Mouse (Mus musculus) T-helper 1 cell (primary cell): ENCODE data around the gene Hoxc6.

Experiments used
- in situ Hi-C: fragments of 300-600 bp; cut with MboI, MseI; formaldehyde crosslinking; loops from one replicate; pipeline ENCODE4 v1.15.1; 2025; ENCODE audit warnings: high pct_unique_total_duplicates

The Hoxc6 gene

GRCm38 (mm10) chr15:103011928-103012486 lies 13.9 kb downstream of the Hoxc6 start:
- in situ Hi-C loops: no loop called here

DNA sequence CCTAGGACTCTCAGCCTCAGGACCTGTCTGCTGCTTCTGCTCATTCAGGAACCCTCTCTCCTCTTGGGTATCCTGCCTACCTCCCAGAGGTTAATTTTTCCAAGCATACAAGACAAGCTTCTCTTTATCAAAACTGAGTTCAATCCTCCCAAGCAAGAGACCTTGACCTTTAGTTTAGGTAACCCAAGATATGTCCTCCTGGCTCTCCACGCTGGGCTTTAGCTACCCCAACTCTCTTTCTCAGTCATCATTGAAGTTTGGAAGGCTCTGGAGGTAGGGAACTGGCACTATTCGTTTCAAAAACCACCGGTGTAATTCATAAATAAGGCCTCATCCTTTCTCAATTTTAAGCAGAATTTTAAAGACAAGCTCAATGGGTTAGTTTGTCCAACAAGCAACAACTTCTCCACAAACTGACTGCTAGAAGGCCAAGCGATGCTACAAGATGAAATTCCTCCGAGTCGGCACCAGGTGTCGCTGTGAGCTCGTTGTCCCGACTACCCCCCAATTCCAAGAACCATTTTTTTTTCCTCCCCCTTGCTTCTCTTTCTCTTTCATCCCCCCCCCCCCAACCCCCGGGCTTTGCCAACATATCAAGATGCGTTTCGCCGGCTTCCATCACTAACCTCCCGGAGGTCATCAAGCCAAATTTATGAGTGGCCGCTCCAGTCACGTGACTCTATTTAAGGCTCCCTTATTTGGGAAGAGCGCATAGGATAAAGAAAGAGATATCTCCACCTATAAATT lies 15.4 kb downstream of the Hoxc6 start:
- in situ Hi-C loops: no loop called here

DNA sequence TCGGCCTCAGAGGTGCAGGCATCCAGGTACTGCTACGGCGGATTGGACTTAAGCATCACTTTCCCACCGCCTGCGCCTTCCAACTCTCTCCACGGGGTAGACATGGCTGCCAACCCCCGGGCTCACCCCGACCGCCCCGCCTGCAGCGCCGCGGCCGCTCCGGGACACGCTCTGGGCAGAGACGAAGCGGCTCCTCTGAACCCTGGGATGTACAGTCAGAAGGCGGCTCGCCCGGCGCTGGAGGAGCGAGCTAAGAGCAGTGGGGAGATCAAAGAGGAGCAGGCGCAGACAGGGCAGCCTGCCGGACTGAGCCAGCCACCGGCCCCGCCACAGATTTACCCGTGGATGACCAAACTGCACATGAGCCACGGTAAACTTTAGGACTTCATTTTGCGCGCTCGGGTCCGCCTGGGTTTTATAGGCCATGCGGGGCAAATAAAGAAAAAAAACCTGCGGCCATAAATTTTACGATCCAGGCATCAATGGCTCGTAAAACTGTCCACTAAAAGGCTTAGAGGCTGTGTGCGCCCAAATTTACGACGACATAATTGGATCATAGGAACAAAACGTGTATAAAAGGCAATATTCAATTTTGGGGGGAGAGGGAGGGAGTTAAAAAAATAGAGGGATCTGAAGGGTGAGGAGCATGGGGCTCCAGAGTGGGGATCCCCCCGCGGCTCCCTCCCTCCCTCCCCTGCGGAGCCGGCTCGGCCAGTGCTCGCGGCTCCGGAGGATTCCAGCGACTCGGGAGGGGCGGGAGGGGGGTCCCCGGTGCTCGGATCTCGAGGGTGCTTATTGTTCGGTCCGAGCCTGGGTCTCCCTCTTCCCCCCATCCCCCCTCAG lies 16.3 kb downstream of the Hoxc6 start:
- in situ Hi-C loops: no loop called here

DNA sequence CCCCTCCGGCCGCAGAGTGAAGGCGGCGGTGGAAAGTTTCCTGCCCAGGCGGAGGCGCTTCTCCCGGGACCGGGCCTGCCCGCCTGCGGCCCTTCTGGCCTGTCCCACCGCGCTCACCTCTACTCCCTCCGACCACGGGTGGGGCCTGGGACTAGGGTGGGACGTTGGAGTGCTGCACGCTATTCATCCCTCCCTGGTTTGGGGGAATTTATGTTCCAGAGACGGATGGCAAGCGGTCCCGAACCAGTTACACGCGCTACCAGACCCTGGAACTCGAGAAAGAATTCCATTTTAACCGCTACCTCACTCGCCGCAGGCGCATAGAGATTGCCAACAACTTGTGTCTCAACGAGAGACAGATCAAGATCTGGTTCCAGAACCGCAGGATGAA lies 16.9 kb downstream of the Hoxc6 start:
- in situ Hi-C loops: no loop called here

DNA sequence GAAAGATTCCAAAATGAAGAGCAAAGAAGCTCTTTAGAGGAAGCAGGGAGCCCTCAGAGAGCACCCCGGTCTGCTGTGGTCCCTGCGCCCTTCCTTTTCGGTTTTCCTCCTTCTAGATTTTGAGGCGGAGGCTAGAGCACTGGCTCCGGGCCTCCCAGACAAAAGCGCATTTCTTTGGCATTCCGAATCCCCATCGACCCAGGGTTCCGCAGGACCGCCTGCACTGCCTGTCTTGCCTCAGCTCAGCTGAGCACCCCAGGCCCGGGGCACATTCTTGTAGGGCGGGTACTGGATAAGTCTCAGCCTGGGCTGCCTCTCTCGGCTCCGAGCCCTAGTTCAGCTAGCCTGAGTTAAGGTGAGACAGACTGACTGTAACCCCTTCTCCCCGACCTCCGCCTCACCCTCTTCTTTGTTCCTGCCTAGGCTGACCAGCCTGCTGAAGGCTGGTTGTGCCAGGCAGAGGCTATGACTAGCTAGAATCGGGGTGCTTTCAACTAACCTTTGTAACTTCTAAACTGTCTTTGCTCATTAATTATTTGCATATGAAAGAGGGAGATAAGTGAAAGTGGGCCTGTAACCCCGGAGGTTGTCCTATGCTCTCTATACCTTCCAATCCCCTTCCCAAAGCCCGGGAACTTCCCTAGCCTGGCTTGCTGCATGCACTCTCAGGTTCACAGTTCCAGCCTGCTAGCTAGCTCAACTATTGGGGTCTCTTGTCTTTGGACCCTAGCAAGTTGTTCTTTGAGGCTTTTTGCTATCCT lies 17.5 kb downstream of the Hoxc6 start:
- in situ Hi-C loops: no loop called here

GRCm38 (mm10) chr15:103018636-103019035 lies 20.6 kb downstream of the Hoxc6 start, which contains the start of gene Hoxc4:
Hoxc4 (plus strand) TSS chr15:103018934.
- in situ Hi-C loops: no loop called here

DNA sequence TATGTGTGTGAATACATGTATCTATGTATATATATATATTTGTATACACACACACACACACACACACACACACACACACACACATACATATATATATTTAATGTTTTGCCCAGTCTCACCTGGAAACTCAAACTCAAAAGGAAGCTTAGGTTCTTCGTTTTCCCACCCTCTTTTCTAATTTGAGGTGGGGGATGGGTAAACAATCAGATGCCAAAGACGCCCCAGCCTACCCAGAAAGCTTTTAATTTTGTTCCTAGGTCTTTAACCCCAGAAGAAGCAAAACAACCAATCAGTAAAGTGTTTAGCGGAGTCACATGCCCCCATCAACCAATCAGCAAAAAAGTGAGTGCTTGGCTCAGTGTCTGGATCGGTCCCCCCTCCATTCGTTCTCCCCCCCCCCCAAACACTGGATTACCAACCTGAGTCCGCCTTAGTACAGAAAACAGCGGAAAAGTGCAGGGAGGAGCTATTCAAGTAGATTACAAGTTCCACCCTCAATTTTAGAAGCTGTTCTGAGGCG lies 22.9 kb downstream of the Hoxc6 start:
- in situ Hi-C loops: no loop called here

GRCm38 (mm10) chr15:103021544-103021943 lies 23.5 kb downstream of the Hoxc6 start:
- in situ Hi-C loops: no loop called here

- in situ Hi-C loops: no loop called here
These were observed 26.1 kb downstream of the Hoxc6 start for GRCm38 (mm10) chr15:103024131-103024530.

DNA sequence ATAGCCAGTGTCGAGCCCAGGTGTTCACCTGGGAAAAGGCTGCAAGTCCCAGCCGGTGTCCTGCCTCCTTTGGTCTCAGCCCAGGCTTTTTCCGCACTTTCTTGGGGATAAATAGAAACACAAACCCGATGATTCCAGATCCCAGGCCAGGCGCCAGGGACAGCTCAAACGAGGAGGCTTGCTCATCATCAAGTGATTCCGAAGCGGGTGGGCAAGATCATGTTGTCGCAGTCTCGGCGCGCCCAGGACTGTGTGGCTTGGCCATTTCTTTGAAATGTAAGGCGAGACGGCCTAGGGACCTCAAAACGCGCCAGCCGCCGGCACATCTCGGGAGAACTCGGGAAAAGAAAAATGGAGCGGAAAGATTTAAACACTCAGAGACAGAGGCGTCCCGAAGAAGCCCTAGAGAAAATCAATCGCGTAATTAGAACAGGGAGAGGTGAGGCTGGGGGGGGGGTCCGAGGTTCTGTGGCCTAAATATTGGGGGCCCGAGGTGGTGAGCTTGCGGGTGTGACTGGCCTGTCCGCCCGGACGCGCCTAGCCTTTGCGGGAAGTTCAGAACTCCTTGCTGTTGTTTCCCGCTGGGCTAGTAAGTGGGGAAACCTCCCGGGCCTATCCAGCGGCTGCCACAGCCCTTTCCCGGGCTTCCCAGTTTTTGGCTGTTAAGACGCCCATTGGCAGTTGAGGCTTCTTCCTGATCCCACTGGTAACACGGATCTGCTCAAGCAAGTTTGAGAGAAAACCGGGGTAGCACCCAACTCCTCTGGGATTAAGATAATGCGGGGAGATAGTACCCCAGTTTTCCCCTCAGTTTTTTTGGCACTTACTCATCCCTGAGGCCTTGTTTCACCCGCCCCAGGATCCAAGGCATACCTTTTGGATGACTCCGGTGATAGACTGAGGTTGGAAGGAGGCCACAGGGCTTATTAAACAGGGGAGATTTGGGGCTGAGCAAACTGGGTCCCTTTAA lies 29.5 kb downstream of the Hoxc6 start:
- in situ Hi-C loops: no loop called here

DNA sequence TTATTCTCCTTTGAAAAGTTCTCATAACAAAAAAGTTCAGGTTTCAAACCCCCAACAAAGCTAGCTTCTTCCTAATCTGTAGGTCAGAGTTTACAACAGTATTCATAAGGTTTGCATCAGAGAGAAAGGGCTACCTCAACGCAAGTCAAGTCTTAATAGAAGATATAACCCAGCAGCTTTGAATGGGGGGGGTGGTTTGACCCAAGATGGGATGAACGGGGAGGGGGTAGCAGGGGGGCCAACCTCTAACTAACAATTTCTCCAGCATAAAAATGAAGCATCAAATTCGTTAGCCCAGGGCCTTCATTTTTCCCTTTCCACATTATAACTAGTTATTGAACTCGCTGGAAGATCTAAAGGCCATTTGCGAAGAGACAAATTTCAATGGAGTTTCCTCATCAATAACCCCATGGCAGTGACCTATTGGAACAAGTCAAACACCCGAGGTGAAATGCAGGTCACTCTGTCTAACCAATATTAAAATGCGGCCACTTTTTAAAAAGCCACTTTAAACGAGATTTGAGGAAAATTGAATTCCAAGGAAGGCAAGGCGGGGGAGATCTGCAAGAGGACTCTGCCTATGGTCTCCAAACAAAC lies 31.0 kb downstream of the Hoxc6 start:
- in situ Hi-C loops: no loop called here

DNA sequence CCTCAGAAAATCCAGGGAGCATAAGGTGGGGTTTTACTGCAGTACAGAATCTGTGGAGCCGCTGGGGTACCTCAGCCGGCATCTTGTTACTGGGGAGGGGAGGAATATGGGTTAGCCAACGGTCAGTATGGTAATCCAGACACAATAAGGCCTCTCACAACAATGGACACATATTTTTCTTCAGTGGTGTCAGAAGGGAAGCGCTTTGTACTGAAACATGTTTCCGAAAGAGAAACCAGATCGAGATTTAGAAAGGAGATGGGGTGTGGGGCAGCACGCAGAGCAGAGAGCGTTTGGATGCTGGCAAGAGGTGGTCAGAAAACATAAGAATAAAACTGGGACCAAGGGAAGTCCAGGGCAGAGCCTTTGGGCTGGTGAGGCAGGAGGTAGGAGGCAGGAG lies 32.1 kb downstream of the Hoxc6 start:
- in situ Hi-C loops: no loop called here

GRCm38 (mm10) chr15:103032167-103032566 lies 34.1 kb downstream of the Hoxc6 start:
- in situ Hi-C loops: no loop called here

- in situ Hi-C loops: no loop called here
These were observed 34.9 kb downstream of the Hoxc6 start for GRCm38 (mm10) chr15:103032646-103033575.

- in situ Hi-C loops: no loop called here
These were observed 36.2 kb downstream of the Hoxc6 start for GRCm38 (mm10) chr15:103034043-103034806.

GRCm38 (mm10) chr15:103034807-103035547 lies 36.9 kb downstream of the Hoxc6 start:
- in situ Hi-C loops: no loop called here

DNA sequence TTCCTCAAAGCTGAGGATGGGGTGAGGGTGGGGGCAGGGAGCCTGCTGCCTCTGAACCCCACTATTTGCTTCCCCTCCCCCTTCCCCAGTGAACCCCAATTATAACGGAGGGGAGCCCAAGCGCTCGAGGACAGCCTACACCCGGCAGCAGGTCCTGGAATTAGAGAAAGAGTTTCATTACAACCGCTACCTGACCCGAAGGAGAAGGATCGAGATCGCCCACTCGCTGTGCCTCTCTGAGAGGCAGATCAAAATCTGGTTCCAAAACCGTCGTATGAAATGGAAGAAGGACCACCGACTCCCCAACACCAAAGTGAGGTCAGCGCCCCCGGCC lies 37.5 kb downstream of the Hoxc6 start:
- in situ Hi-C loops: no loop called here

DNA sequence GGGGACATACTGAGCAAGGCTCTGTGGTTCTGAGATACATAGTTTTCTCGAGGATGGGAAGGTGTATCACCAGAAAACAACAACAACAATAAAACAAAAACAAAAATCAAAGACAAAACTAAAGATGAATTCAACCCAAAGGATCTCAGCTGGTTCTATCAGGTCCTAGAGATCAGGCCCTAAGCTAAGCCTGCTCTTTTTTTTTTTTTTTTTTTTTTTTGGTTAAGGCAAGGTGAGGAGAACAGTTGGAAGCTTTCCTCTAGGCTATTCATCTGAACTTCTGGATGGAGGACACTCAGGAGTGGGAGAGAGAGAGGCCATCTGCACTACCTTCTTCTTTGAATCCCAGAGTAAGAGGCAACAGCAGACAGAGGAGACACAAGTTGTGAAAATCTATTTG lies 39.5 kb downstream of the Hoxc6 start:
- in situ Hi-C loops: no loop called here
